Mouse (Mus musculus) megakaryocyte-erythroid progenitor cell, adult 5-6 weeks (primary cell): ENCODE measurements at regions not wholly inside any gene's neighbourhood (a gene's known extent, or its start where the extent isn't known, plus 50 kb on each side); places are given as distances from the start of the nearest gene placed in this dataset.

ENCODE experiments used
- ATAC-seq: replicated peaks from 2 replicates; pipeline ENCODE4 v1.8.0; 2016; ENCODE audit warnings: mild to moderate bottlenecking, inconsistent platforms; ENCODE audit not compliant: severe bottlenecking, poor library complexity, low FRiP score, low TSS enrichment

DNA sequence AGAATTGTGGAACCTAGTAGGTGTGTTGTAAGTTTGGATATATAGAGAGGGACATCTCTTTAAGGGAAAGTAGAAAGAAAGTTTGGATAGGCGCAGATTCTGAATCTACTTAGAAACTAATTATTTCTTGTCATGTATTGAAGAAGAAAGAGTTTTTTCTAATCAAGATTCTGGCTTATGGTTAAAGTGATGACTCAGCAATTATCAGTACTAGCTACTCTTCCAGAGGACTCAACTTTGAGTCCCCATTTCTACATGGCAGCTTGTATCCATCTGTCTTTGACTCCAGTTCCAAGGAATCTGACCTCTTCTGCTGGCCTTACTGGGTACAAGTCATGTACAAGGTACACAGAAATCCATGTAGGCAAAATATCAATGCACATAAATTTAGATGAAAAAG, 2767.1 kb downstream of the Gm37988 start:
- ATAC-seq: no peak

DNA sequence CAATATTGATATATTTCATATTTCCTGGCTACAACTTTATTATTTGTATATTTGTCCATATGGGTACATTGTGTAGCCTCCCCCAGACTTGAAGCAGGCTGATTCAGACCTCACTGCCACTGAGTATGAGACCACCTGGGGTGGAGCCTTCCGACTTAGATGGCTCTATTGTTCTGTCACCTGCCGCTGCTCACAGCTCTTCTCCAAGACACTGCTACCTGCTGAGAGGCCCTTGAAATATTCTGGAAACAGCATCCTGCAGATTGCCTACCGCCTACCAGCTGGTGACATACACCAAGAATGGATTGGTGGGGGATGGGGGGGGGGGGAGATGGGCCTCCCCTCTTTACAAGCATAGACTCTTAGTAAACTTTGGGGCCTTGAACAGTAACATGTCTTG, 2778.7 kb downstream of the Gm37988 start:
- no peak for ATAC-seq

DNA sequence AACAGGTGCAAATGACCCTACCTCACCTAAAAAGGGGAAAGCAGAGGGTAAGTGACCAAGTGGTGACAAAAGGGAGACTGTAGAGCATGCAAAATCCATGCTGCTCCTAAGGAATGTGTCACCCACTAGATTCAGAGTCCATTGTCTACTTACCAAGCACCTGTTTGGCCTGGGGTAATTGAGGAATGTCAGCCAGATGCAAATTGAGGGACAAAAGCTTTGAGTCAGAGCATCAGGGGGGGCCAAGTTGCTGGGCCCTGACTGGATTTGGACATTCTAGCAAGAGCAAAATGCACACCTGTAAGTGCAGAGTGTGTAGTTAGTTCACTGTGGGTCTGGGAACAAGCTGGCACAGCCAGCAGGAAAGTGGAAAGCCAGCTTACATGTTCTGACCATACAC, 2783.6 kb downstream of the Gm37988 start:
- no peak for ATAC-seq
